Mouse (Mus musculus): ENCODE data around the gene Rybp. TPM values are rescaled to one million over a fixed set of nuclear protein-coding genes. Genes with fewer than 3 reads are reported as not detected.
A peak's percentile ranks its signal among the peaks of the same experiment; 100 is the strongest.

The Rybp gene
- total RNA-seq, 2 experiments from 2014 or later: 54.6 to 56.0 TPM

DNA sequence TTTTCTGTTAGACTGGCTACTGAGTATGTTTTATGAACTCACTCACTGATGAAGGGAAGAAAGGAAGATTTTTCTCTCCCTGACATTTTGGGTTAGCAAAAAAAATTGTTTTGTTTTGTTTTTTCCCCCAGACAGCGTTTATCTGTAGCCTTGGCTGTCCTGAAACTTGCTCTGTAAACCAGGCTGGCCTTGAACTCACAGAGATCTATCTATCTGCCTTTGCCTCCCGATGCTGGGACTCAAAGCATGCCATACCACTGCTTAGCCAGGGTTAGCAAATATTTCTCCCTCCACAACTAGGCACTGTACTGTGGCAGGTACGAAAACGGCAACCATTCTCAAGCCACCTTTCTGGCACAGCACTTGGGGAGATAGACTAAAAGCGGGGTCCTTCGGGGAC is 63.4 kb downstream of the Rybp start:
- intact Hi-C loops (cut with DNase I): no loop called here
- no peak for DNase-seq (ENCODE audit: low spot score in 2 of 2)

DNA sequence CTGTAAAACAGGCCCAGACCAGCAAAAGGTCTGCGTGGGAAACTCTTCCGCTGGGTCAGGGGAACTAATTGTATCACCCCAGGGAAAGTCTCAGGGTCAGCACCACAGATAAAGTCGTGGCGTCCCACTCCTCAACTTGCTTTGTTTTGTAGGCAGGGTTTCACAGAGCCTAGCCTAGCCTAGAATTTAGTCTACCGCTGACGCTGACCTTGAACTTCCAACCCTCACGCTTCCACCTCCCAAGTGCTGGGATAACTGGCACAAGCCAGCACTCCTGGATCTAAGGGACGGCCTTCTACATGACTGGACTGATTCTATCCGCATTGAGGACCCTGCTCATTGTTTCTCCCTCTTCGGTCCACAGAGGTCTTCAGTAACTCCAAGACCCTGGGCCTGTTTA is 63.9 kb downstream of the Rybp start:
- no peak for DNase-seq (ENCODE audit: low spot score in 2 of 2)
- intact Hi-C loops (cut with DNase I): no loop called here

DNA sequence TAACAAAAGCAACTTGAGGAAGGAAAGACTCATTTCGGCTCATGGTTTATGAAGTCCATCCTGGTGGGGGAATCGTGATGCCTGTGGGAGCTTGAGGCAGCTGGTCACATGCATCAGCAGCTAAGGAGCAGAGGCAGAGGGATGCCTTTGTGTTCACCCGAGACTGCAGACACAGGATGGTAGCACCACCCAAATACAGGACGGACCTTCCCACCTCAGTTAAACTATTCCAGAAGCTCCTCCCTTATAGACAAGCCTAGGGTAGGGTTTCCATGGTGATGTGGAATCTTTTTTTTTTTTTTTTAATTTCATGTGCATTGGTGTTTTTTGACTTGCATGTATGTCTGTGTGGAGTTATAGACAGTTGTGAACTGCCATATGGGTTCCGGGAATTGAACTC is 64.4 kb downstream of the Rybp start:
- intact Hi-C loops (cut with DNase I): no loop called here
- DNase-seq (ENCODE audit: low spot score in 2 of 2): no peak

DNA sequence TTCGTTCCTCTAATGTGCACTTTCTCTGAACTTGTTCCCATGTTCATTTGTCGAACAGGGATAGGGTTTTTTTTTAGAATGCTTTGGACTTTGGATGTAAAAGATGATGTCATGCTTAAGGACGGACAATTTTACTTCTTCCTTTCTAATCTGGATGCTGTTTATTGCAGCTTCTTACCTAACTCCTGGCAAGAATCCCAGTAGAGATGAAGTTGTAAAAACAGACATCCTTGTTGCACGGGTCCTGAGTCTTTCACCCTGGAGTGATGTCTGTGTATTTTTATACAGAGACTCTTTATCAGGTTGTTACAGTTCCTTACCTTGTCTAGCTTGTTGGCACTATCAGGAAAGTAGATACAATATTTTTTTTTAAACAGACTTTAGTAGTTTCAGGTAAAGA is 65.5 kb downstream of the Rybp start:
- no peak for DNase-seq (ENCODE audit: low spot score in 2 of 2)
- intact Hi-C loops (cut with DNase I): no loop called here

DNA sequence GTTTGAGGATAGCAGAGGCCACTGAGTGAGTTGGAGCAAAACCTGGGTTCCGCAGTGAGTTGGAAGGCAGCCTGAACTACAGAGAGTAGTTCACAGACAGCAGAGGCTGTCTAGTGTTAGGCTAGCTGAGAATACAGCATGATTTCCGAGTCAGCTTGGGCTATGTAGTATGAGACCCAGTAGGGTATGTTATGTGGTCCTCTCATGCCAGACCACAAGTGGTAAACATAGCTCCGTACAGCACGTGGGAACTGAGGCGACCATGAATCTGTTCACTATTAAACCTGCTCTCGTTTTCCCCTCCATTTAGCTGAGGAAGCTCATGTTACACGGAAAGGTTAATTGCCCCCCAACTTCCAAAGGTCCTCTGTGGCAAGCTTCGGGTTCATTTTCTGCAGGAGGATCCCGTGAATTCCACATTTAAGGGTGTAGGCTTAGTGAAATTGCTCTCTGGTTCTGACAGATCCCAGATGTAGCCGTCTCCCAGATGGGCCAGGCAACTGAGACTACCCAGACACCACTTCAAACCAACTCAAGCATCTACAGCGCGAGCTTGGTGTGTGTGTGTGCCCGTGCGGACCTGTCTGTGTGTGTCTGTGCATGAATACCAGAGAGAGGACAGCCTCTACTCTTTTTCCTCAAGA is 66.2 kb downstream of the Rybp start:
- DNase-seq (ENCODE audit: low spot score in 2 of 2): no peak

DNA sequence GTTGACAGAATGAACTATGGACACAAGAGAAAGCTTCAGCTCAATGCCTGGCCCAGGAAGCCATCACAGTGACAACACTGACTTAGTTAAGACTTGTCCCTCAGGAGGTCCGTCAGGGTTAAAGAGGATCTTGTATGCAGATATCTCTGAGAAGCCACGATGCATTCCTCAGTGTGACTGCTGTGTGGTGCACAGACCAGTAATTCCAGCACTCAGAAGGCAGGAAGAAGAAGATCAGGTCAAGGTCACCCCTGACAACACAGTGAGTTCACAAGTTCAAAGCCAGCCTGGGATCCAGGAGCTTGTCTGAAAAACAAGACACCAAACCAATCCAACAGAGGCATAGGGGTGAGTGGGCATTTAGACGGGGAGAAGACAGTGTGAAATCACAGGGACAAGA is 67.3 kb downstream of the Rybp start:
- intact Hi-C loops (cut with DNase I): no loop called here
- DNase-seq (ENCODE audit: low spot score in 2 of 2): no peak

More for the DNA sequence above, 66.2 kb downstream of the Rybp start:
- intact Hi-C loops (cut with DNase I): no loop called here

DNA sequence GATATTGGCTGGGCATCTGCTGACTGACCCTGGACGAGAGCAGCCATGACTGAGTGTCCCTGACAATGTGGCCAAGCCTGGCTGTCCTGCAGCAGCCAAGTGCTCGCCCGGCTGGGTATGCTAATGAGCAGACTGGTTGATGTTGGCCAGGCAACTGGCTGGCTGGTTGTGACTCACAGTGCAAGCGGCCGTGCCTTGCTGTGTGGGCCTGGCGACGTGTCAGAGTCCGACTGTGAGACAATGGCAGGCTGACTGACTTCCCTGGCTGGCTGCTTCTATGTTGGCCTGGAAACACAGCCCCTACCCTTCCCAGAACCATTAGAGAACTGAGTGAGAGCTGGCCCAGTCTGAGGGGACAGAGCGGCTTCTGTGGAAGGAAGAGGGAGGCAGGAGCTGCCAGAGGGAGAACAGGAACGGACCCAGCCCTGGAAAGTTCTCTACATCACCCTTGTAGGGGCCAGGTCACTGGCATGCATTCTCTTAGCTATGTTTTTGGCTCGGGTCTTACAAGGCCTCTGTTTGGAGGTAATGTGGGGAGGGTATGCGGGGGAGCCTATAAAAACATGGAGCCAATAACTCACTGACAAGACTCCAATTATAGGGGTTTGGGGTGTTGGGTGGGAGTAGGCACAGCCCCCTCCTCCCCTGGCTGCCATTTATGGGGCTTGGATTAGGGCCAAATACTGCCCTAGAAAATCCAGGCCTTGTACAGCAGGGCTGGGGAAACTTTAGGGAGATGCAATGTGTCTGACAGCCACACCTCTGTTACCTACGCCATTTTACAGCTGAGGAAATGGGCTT is 68.5 kb downstream of the Rybp start:
- intact Hi-C loops (cut with DNase I): no loop called here
- DNase-seq (ENCODE audit: low spot score in 2 of 2): peak; percentile 55 to 84

DNA sequence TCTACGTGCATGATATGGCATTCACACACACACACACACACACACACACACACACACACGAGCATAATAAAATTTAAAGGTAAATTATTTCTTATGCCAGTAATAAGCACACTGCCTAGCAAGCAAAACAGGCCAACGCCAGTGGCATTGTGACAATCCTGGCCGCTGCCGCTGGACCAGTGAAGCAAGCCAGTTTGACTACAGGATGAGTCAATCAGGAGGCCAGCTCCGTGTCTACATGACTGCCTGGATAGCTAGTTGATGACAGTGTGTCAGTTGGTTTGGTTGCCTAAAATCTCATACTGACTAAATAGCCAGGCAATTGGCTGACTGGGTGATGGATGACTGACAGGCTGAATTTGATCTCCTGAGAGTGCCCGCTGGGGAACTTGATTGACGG is 69.8 kb downstream of the Rybp start:
- DNase-seq (ENCODE audit: low spot score in 2 of 2): no peak
- intact Hi-C loops (cut with DNase I): no loop called here

DNA sequence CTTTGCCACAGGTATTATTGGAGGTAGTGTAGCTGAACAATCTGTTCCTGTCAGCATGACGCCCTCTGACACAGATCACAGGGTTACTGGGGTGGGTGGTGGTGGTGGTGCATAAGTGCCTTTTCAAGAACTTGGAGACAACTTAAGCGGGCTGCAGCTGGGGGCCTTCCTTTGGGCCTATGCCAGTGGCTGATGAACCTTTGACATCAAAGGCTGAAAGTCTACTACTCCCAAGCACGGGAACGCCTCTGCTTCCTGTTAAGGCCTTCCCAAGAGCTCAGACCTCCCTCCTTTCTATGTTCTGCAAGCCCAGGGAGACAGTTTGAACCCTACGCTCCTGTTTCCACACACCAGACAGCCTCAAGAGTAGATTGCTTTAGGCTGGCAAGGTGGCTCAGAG is 70.3 kb downstream of the Rybp start:
- intact Hi-C loops (cut with DNase I): no loop called here

DNA sequence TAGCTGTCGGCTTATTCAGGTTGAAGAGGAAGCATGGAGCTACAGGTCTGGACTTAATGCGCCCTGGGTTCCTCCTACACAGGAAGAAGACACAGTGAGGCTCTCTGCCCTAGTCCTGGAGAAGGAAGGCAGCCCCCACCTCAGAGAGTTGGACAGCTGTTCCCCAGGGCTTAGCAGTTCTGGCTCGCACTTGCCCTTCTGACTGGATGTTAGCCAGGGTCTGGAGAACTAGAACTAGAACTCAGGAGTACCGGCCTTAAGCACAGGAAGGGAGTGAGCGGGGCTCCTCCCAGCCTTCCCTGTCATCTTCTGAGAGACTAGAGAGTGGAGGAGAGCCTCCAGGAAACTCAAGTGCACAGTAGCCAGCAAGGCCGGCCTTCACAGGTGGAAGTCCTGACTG is 71.5 kb downstream of the Rybp start:
- intact Hi-C loops (cut with DNase I): no loop called here
- DNase-seq (ENCODE audit: low spot score in 2 of 2): no peak

More for the DNA sequence above, 70.3 kb downstream of the Rybp start:
- no peak for DNase-seq (ENCODE audit: low spot score in 2 of 2)

DNA sequence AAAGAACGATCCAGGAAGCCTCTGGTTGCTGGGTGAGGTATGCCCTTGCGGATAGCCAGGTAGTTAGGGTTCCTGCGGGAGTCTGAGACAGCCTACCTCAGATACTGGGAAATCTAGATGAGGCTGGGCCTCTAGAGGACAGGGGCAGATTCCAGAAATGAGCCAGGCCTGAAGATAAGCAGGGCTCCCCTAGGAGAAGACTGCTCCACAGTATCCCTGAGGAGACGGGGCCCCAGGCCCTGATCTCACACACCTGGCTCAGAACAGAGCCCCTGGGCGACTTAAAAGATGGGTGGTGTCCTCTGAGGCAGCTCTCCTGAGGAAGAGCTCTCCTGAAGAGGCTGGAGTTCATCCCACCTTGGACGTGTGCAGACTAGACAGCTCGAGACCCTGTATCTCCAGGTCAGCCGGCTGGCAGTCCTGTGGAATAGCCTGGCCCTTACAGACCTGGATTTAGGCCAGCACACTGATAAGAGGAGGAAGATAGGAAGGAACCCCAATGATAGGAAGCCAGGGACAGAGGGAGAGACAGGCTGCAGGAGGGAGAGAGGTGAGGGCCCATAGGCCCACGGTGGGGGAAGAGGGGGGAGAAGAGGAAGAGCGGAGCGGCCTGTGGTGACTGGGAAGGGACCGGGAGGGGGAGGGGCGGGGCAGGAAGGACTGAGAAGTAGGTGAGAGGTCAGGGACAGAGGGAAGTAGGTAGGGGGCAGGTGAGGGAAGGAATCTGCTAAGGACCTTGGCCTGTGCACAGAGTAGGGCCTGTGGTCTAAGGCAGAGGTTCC is 73.0 kb downstream of the Rybp start:
- intact Hi-C loops (cut with DNase I): no loop called here
- DNase-seq (ENCODE audit: low spot score in 2 of 2): no peak

DNA sequence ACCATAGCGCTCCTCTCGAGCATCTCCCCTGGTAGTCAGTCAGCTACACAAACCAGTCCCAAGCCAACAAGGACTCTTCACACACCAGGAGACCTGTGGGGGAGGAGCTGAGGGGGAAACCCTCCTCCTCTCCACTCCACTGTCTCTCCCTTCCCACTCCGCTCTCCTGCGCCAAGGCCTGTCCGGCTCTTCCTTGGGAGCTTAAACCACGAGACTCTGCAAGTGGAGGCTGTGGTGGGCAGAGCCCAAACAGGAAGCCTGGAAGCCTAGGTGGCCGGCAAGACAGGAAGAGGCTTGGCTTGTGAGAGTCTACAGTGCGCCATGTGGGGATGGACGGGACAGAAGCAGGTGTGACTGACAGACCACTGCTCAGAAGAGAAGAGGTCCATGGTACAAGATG is 73.7 kb downstream of the Rybp start:
- DNase-seq (ENCODE audit: low spot score in 2 of 2): no peak

DNA sequence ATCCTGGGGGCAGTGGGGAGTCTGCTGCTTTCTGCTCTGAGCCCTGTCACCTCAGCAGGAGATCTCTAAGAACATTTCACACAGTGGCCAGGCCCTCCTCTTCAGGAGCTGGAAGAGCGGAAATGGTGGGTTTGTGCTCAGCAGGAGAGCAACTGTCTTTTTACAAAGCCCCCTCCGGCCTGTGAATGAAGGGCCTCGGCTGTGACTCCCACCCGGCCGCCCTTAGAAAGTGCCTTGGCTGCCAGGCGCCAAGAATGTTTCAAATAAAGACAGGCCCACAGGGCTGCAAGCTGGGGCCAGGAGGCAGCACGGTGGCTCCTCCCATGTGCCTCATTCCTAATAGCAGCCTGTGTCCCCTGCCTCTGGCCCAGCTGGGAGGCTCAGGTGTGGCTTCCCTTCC is 74.5 kb downstream of the Rybp start:
- intact Hi-C loops (cut with DNase I): no loop called here
- DNase-seq (ENCODE audit: low spot score in 2 of 2): no peak

More for the DNA sequence above, 73.7 kb downstream of the Rybp start:
- intact Hi-C loops (cut with DNase I): no loop called here

DNA sequence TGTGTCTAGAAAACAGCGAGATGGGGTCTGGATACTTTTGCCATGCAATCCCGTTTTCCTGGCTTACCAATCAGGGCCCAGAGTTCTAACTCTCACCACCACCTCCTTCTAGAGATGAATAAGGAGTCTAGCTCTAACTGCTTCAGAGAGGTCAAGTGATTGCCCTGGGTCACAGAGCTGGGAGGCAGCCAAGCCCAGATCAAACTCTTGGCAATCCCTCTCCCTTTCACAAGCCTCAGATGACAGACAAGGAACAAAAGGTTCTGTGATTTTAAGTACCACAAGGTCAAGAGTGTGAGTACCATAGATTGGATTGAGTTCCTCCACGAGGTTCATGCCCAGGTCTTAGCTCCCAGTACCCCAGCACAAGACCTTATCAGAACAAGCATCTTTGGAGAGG is 75.6 kb downstream of the Rybp start:
- intact Hi-C loops (cut with DNase I): no loop called here

DNA sequence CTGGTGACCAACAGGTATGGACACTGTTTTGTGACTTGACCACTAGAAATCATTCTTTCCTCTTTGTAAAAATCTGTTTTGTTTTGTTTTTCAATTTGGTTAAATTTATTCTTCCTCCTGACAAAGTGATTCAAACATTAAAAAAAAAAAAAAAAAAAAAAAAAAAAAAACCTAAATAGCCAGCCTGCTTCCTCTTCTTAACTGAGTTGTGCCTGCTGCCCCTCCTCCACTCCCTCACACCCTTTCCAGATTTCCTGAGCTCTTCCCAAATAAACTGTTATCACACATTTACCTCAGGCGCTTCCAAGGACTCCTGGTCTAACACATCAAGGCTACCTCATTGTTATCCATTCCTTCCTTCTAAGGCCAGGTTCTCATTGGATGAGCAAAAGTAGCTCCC is 76.8 kb downstream of the Rybp start:
- DNase-seq (ENCODE audit: low spot score in 2 of 2): no peak
- intact Hi-C loops (cut with DNase I): no loop called here

More for the DNA sequence above, 75.6 kb downstream of the Rybp start:
- no peak for DNase-seq (ENCODE audit: low spot score in 2 of 2)

DNA sequence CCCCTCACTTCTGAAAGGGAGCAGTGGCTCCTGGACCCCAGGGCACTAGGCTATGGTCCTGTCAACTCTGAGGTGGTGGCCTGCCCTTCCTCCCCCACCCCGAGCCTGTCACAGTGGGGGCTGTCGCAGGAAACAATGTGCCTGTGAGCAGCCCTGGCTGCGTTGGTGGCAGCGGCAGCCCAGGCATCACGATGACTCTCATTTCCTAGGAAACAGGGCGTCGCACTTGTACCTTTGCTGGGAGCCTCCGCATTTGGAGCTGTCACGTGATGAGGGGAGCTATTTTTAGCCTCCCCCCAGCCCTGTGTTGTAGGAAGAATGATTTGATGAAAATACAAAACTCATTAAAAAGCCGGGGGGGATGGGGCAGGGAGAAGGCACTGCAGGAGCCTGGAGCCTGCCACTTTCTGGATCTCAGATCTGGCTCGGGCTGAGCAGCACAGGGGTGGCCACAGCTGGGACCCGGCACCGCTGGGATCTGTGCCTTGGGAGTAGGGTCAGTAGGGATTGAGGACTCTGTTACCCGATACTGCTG is 80.5 kb downstream of the Rybp start:
- peak; percentile 86 to 96 for DNase-seq (ENCODE audit: low spot score in 2 of 2)
- intact Hi-C loops (cut with DNase I): no loop called here

DNA sequence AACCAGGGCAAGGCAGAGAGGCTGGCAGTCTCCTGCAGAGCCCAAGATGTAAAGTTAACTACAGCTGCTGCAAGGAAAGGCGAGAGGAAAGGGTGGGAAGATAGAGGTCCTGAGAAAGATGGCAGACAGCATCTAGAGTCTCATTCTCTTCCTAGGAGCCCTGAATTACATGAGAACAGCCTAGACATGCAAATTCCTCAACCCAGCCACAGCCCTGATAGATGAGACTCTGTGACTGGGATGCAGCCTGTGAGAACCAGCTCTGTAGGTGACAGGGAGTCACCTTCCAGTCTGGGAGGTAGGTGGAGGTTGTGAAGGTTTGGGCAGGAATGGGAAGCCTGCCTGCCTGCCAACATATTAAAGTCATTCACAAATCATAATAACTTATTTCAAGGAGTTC is 81.0 kb downstream of the Rybp start:
- intact Hi-C loops (cut with DNase I): no loop called here

DNA sequence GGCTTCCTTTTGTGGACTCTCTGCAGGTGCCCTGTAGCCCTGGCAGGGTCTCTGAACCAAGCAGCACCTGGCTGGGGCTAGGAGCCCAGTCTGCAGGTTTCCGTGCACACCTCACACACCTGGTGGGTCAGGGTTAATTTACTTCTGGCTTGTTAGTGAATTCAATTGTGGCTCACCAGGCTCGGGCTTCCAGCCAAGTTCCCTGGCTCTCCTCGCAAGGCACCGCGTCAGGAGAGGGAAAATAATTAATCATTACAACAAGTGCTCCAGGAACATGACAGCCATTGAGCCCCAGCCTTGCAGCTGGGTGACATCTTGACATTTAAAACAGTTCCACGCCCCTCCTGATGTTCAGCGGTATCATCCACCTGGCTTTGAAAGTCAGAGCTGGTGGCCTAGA is 82.8 kb downstream of the Rybp start:
- DNase-seq (ENCODE audit: low spot score in 2 of 2): no peak
- intact Hi-C loops (cut with DNase I): no loop called here

More for the DNA sequence above, 81.0 kb downstream of the Rybp start:
- DNase-seq (ENCODE audit: low spot score in 2 of 2): peak in 1 of 2 experiments; percentile 15

DNA sequence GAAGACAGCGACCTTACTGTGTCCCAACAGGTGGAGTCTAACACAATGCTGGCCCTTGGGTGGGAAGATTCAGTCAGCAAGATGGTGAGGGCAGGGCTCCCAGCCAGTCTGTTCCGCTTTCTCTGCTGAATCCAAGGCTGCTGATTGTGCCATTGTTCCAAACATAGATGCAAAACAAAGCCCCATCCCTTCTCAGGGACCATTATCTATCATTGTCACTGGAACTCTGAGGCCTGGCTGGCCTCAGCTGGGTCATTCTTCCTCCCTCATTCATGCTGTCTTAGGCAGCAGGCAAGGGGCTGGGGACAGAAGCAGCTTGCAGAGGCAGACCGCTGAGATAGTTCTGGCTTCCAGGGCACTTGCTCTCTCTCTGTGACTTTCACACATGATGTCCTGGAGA is 83.8 kb downstream of the Rybp start:
- DNase-seq (ENCODE audit: low spot score in 2 of 2): no peak
- intact Hi-C loops (cut with DNase I): no loop called here

DNA sequence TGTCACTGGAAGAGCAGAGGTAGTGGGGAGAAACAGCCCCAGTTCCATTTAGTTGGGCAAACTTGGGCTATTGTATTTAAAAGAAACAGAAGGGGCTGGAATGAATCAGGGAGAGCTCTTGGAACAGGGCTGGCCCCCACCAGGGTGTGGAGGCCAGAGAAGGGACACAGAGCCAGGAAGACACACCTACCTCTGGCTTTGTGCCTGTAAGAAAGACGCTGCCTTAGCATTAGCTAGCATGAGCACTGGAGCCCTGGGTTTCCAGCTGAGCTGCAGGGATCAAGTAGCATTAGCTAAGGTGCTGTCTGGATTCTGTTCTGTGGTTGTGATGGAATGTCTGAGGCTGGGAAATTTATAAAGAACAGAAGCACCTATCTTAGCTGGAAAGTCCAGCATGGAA is 85.2 kb downstream of the Rybp start:
- intact Hi-C loops (cut with DNase I): no loop called here

More for the DNA sequence above, 85.2 kb downstream of the Rybp start:
- DNase-seq (ENCODE audit: low spot score in 2 of 2): no peak
